Mouse (Mus musculus) cerebellum, adult 2 months (tissue): Measurements from ENCODE around the gene Retreg1. TPM values are rescaled to one million over a fixed set of nuclear protein-coding genes. Genes with fewer than 3 reads are reported as not detected.

Experiments
- DNase-seq, 2 experiments: peaks; one replicate each; pipeline ENCODE4 v3.0.0; 2021
- H3K27ac ChIP-seq: fragments of 200-500 bp; 2 replicates; pipeline ENCODE4 v1.5.1; 2012; ENCODE audit warnings: low read length, control low read depth, inconsistent platforms; ENCODE audit not compliant: insufficient read depth
- H3K27me3 ChIP-seq: fragments of 200-500 bp; 2 replicates; pipeline ENCODE4 v1.6.1; 2012; ENCODE audit warnings: inconsistent platforms, mild to moderate bottlenecking, low read length, moderate library complexity; ENCODE audit not compliant: control insufficient read depth, insufficient read depth
- H3K4me1 ChIP-seq: fragments of 200-500 bp; 2 replicates; pipeline ENCODE4 v1.6.1; 2011; ENCODE audit warnings: low read length; ENCODE audit not compliant: control insufficient read depth, insufficient read depth
- H3K4me3 ChIP-seq: fragments of 200-500 bp; replicated peaks from 2 replicates; pipeline ENCODE3; 2011; ENCODE audit warnings: mild to moderate bottlenecking, low read depth, low read length, control low read depth; ENCODE audit not compliant: insufficient read depth
- CTCF ChIP-seq: fragments of 200-500 bp; IDR thresholded peaks from 2 replicates; pipeline ENCODE4 v1.5.1; 2011; ENCODE audit warnings: low read depth, mild to moderate bottlenecking, control low read depth, low read length, moderate library complexity, borderline replicate concordance; ENCODE audit not compliant: insufficient read depth
- POLR2A ChIP-seq: fragments of 200-500 bp; IDR thresholded peaks from 2 replicates; pipeline ENCODE4 v1.6.1; 2011; ENCODE audit warnings: low read length, control low read depth, borderline replicate concordance; ENCODE audit not compliant: insufficient read depth
- WGBS: fragments of 180-500 bp; shearing (Covaris S2); methylation state at CpG from one replicate; pipeline ENCODE4 v1.1.7; 2018; 5-methylcytosine and 5-hydroxymethylcytosine counted together
- polyA plus RNA-seq: library from polyadenylated mRNA; depleted of rRNA; stranded (reverse); fragments of >200 nt; gene quantifications from 2 replicates; pipeline ENCODE4 v1.2.3, GENCODE M21; 2012

Gene Retreg1
- polyA plus RNA-seq, 1 experiment, result 26.6 TPM

DNA sequence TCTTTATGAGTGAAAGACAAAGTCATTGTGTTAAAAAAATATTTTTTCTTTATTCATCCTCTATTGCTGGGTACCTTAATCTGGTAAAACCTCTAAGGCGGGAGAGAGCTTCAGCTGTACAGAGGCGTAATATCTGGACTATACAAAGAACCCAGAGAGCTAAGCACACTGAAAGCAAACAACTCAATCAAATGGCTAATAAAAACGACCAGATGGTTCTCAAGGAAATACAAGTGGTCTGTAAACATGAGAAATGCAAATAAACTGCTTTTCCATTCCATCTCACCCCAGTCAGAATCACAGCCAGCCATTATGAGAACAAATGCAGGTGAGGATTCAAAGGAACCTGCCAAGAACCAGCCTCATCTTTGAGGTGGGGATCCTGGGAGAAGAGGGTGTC is 28.4 kb upstream of the Retreg1 start:
- no peaks in the 10 kb centered on the region for H3K27me3 ChIP-seq
- H3K4me1 ChIP-seq, result no peaks in the 10 kb centered on the region
- H3K4me3 ChIP-seq, result no peak overlapping the region
- no peak overlapping the region for H3K27ac ChIP-seq
- no peak for DNase-seq
- TF ChIP-seq POLR2A, result no peak
- no peak for TF ChIP-seq CTCF
- WGBS, result 93% methylated on average over 3 of the region's 3 CpGs

DNA sequence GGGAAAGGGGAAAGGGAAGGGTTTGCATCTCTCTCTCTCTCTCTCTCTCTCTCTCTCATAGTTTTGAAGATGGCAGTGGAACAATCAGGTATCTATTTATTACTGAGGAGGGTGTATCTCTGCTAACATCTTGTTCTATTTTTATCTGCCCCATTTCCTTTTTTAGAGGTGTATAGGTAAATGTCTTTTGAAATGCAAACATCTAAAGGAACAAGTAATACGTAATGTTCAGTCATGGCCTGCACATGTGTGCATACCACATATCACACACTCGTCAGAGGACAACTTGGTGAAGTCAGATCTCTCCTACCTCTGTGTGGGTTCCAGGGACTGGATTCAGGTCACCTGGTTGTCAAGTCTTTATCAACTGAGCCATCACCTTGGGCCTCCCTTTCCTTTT is 25.8 kb upstream of the Retreg1 start:
- no peak for DNase-seq
- H3K4me3 ChIP-seq, result no peak overlapping the region
- WGBS, result 92% methylated on average over 2 of the region's 2 CpGs
- TF ChIP-seq POLR2A (no peak), CTCF (no peak)
- no peaks in the 10 kb centered on the region for H3K4me1 ChIP-seq
- no peak overlapping the region for H3K27ac ChIP-seq
- no peaks in the 10 kb centered on the region for H3K27me3 ChIP-seq

- H3K4me1 ChIP-seq, result no peaks in the 10 kb centered on the region
- no peak for DNase-seq
- no peak for TF ChIP-seq POLR2A
- H3K27ac ChIP-seq, result no peak overlapping the region
- no peaks in the 10 kb centered on the region for H3K27me3 ChIP-seq
- H3K4me3 ChIP-seq, result no peak overlapping the region
Measured at GRCm38 (mm10) chr15:25821981-25822380, 21.0 kb upstream of the Retreg1 start.

- Histone ChIP-seq H3K4me1 (no peaks in the 10 kb centered on the region), H3K27me3 (no peaks in the 10 kb centered on the region), H3K27ac (no peak overlapping the region), H3K4me3 (no peak overlapping the region)
- DNase-seq, result no peak
- no peak for TF ChIP-seq CTCF
- TF ChIP-seq POLR2A, result no peak
- WGBS, result 64% methylated on average over 3 of the region's 3 CpGs
Measured at GRCm38 (mm10) chr15:25822656-25823055, 20.3 kb upstream of the Retreg1 start.

- Histone ChIP-seq H3K4me1 (no peaks in the 10 kb centered on the region), H3K27me3 (no peaks in the 10 kb centered on the region), H3K4me3 (no peak overlapping the region), H3K27ac (no peak overlapping the region)
- no peak for TF ChIP-seq CTCF
- no peak for TF ChIP-seq POLR2A
- 92% methylated on average over 8 of the region's 8 CpGs for WGBS
- no peak for DNase-seq
Measured at GRCm38 (mm10) chr15:25826531-25826961, 16.4 kb upstream of the Retreg1 start.

DNA sequence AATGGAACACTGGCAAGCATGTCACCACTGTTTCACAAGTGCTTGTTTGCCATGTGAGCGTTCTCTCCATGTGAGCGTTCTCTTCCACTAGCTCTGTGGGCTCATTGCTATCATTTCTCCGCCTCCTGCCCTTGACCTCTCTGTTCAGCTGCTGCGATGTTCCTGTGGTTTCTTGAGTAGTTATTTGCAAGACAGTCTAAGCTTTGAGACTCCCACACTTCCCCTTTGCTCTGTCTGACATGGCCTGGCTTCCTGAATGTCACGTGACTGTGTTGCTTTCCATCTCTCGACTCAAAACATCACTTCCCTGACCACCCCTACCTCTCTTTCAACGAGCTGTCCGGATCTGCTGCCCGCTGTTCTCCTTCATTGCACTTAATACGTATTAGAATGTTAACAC is 14.5 kb upstream of the Retreg1 start:
- Histone ChIP-seq H3K27ac (no peak overlapping the region), H3K27me3 (no peaks in the 10 kb centered on the region), H3K4me3 (no peak overlapping the region), H3K4me1 (no peaks in the 10 kb centered on the region)
- WGBS, result 86% methylated on average over 10 of the region's 10 CpGs
- no peak for DNase-seq
- TF ChIP-seq CTCF (no peak), POLR2A (no peak)

GRCm38 (mm10) chr15:25830426-25830825 is 12.6 kb upstream of the Retreg1 start:
- 86% methylated on average over 2 of the region's 2 CpGs for WGBS
- Histone ChIP-seq H3K4me1 (no peaks in the 10 kb centered on the region), H3K4me3 (no peak overlapping the region), H3K27ac (no peak overlapping the region), H3K27me3 (no peaks in the 10 kb centered on the region)
- TF ChIP-seq CTCF (no peak), POLR2A (no peak)
- DNase-seq, result no peak

- H3K4me3 ChIP-seq, result no peak overlapping the region
- DNase-seq, result no peak
- no peaks in the 10 kb centered on the region for H3K27me3 ChIP-seq
- 89% methylated on average over 2 of the region's 2 CpGs for WGBS
- H3K27ac ChIP-seq, result no peak overlapping the region
- no peaks in the 10 kb centered on the region for H3K4me1 ChIP-seq
- TF ChIP-seq CTCF, result no peak
- TF ChIP-seq POLR2A, result no peak
Measured at GRCm38 (mm10) chr15:25834282-25834681, 8.7 kb upstream of the Retreg1 start.
